Mouse (Mus musculus): ENCODE results near the gene Ext2. TPM values are rescaled to one million over a fixed set of nuclear protein-coding genes. Genes with fewer than 3 reads are reported as not detected.

Ext2 gene
- polyA plus RNA-seq, 1 experiment from 2014 or later: 114 TPM

GRCm38 (mm10) chr2:93749709-93750108 is 72.7 kb downstream of the Ext2 start:
- no peak overlapping the region for H3K4me3 ChIP-seq
- H3K27ac ChIP-seq: no peak overlapping the region
- peaks cover 7% of the 10 kb centered on the region for H3K4me1 ChIP-seq
- no peaks in the 10 kb centered on the region for H3K9me3 ChIP-seq
- 42% methylated on average over 4 of the region's 4 CpGs for WGBS
- H3K4me2 ChIP-seq: no peak overlapping the region
- no peaks in the 10 kb centered on the region for H3K36me3 ChIP-seq
- no peaks in the 10 kb centered on the region for H3K27me3 ChIP-seq
- H3K9ac ChIP-seq: no peak overlapping the region
- no peak for ATAC-seq (ENCODE audit: insufficient number of reproducible peaks, low FRiP score, low TSS enrichment, low read depth)

- Histone ChIP-seq H3K27ac (no peak overlapping the region), H3K4me3 (no peak overlapping the region)
- WGBS: 82% methylated on average over 5 of the region's 5 CpGs
These were observed 74.7 kb downstream of the Ext2 start for GRCm38 (mm10) chr2:93747538-93748126.

DNA sequence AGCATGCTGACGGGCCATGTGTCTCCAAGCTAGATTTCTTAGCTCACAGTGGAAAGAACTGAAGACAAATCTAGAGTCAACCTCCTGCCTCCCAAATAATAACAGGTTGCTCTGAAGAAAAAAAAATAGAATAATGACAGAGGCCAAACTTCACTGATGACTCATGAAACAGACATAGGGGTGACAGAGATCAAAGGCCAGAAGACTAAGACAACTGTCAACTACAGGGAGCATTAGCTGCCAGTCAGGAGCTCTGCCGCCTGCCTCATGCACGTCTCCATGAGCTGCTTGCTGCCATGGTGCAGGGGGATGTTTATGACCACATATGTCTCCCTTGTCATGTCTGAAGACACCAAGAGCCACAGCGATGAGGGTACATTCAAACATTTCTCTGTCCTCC is 75.7 kb downstream of the Ext2 start:
- no peak overlapping the region for H3K9ac ChIP-seq
- H3K36me3 ChIP-seq: no peaks in the 10 kb centered on the region
- H3K27me3 ChIP-seq: no peaks in the 10 kb centered on the region
- peaks cover 13% of the 10 kb centered on the region for H3K4me1 ChIP-seq
- 70% methylated on average over 4 of the region's 4 CpGs for WGBS
- H3K27ac ChIP-seq: no peak overlapping the region
- ATAC-seq (ENCODE audit: insufficient number of reproducible peaks, low FRiP score, low TSS enrichment, low read depth): no peak
- no peak overlapping the region for H3K4me2 ChIP-seq
- no peak overlapping the region for H3K4me3 ChIP-seq
- no peaks in the 10 kb centered on the region for H3K9me3 ChIP-seq

More at GRCm38 (mm10) chr2:93747538-93748126, 74.7 kb downstream of the Ext2 start:
- no peak for ATAC-seq (ENCODE audit: insufficient number of reproducible peaks, low FRiP score, low TSS enrichment, low read depth)
- Histone ChIP-seq H3K9ac (no peak overlapping the region), H3K36me3 (no peaks in the 10 kb centered on the region), H3K9me3 (no peaks in the 10 kb centered on the region), H3K4me2 (no peak overlapping the region), H3K4me1 (peaks cover 10% of the 10 kb centered on the region), H3K27me3 (no peaks in the 10 kb centered on the region)

DNA sequence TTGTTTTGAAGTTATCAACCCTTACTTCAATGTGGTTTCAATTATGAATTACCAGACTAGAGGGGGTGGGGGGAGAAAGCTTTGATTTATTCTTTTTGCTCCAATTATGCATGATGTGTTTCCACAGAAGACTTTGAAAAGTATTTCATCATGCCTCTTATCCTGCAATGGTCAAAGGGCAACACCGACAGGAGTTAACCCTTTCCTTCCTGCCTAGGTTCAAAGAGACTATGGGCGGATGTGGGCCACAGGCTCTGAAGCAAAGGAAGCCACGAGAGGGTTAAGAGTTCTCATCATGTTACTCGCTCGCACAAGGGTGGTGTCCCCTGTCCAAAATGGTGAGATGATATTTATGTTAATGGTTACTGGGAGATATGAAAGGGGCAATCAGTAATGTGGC is 76.2 kb downstream of the Ext2 start:
- H3K27ac ChIP-seq: no peak overlapping the region
- no peak overlapping the region for H3K4me2 ChIP-seq
- no peaks in the 10 kb centered on the region for H3K36me3 ChIP-seq
- no peak for ATAC-seq (ENCODE audit: insufficient number of reproducible peaks, low FRiP score, low TSS enrichment, low read depth)
- no peaks in the 10 kb centered on the region for H3K27me3 ChIP-seq
- H3K9ac ChIP-seq: no peak overlapping the region
- WGBS: 46% methylated on average over 5 of the region's 5 CpGs
- H3K4me3 ChIP-seq: no peak overlapping the region
- H3K9me3 ChIP-seq: no peaks in the 10 kb centered on the region
- peaks cover 14% of the 10 kb centered on the region for H3K4me1 ChIP-seq

DNA sequence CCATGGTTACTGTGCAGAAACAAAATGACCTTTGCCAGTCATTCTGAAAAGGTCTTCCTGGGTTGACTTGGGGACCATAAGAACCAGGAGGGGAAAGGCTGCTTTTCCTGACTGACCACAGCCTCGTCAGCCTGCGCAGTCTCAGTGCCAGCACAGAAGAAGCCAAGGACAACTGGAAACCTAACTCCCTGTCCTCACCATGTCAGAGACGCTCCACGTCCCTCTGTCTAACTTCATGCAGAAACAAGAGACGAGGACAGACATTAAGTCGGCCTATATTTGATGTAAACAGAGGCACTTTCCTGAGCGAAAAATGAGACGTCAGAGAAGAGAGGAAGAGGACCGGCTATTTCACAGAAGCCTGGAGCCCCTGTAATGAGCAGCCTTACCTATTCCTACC is 76.6 kb downstream of the Ext2 start:
- H3K9me3 ChIP-seq: no peaks in the 10 kb centered on the region
- no peaks in the 10 kb centered on the region for H3K36me3 ChIP-seq
- no peak overlapping the region for H3K4me2 ChIP-seq
- no peak overlapping the region for H3K4me3 ChIP-seq
- no peak overlapping the region for H3K27ac ChIP-seq
- H3K9ac ChIP-seq: no peak overlapping the region
- no peaks in the 10 kb centered on the region for H3K27me3 ChIP-seq
- peaks cover 14% of the 10 kb centered on the region for H3K4me1 ChIP-seq
- ATAC-seq (ENCODE audit: insufficient number of reproducible peaks, low FRiP score, low TSS enrichment, low read depth): no peak
- WGBS: 53% methylated on average over 9 of the region's 9 CpGs

DNA sequence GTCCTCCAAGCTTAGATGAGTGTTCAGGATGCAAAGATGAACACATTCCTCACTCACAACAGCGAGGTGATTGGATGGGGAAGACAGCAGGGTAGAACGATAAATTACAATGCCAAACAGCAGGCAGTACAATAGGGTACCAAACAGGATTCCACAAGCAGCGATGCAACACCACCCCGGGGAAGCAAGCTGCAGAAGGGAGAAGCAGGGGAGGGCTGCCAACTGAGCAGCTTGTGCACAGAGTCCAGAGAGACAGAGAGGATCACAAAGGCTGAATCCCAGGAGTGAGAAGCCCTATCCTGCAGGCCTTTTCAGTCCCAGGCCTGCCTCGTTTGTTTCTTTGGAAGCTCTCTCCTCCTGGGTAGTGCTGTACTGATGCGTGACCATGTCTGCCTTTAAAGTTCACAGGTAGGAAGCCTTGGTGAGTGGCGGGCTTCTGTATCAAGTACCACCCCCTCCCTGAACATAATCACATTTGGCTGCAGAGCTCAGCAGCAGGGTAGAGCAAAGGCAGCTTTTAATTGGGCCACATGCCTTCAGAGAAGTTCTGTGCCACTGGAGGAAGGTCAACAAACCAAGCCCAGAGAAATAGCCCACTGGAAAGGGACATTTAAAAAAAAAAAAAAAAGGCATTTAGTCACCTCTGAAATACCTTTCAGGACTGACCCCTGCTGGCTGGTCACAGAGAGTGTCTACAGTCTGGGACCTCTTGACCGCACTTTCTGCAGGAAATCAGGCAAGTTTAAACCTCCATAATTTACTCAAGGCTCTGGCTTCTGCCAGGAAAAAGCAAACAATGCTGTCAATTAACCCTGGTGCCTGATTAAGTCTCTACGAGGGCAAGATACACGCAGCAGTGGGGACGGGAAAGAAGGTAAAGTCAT is 77.8 kb downstream of the Ext2 start:
- H3K9me3 ChIP-seq: no peaks in the 10 kb centered on the region
- H3K4me1 ChIP-seq: peaks cover 12% of the 10 kb centered on the region
- H3K9ac ChIP-seq: no peak overlapping the region
- 43% methylated on average over 11 of the region's 11 CpGs for WGBS
- no peak overlapping the region for H3K4me2 ChIP-seq
- H3K27ac ChIP-seq: no peak overlapping the region
- no peaks in the 10 kb centered on the region for H3K27me3 ChIP-seq
- no peaks in the 10 kb centered on the region; the same call in 1 of the 2 replicates for H3K36me3 ChIP-seq
- ATAC-seq (ENCODE audit: insufficient number of reproducible peaks, low FRiP score, low TSS enrichment, low read depth): no peak
- no peak overlapping the region for H3K4me3 ChIP-seq

- H3K4me1 ChIP-seq: peaks cover 8% of the 10 kb centered on the region
- no peak for ATAC-seq (ENCODE audit: insufficient number of reproducible peaks, low FRiP score, low TSS enrichment, low read depth)
- H3K9ac ChIP-seq: no peak overlapping the region
- WGBS: 48% methylated on average over 7 of the region's 7 CpGs
- H3K4me3 ChIP-seq: no peak overlapping the region
- peaks cover 5% of the 10 kb centered on the region; the same call in 1 of the 2 replicates for H3K27me3 ChIP-seq
- no peak overlapping the region for H3K4me2 ChIP-seq
- no peaks in the 10 kb centered on the region for H3K9me3 ChIP-seq
- no peak overlapping the region for H3K27ac ChIP-seq
- peaks cover 7% of the 10 kb centered on the region; the same call in 1 of the 2 replicates for H3K36me3 ChIP-seq
These were observed 80.7 kb downstream of the Ext2 start for GRCm38 (mm10) chr2:93741700-93742099.

GRCm38 (mm10) chr2:93739044-93739569 is 83.3 kb downstream of the Ext2 start:
- no peak for ATAC-seq (ENCODE audit: insufficient number of reproducible peaks, low FRiP score, low TSS enrichment, low read depth)
- Histone ChIP-seq H3K9me3 (no peaks in the 10 kb centered on the region), H3K4me3 (no peak overlapping the region), H3K27me3 (peaks cover 5% of the 10 kb centered on the region; the same call in 1 of the 2 replicates), H3K36me3 (peaks cover 15% of the 10 kb centered on the region; the same call in 1 of the 2 replicates), H3K4me2 (no peak overlapping the region), H3K9ac (no peak overlapping the region), H3K27ac (no peak overlapping the region), H3K4me1 (peaks cover 3% of the 10 kb centered on the region)
- 49% methylated on average over 5 of the region's 5 CpGs for WGBS

GRCm38 (mm10) chr2:93737146-93737545 is 85.2 kb downstream of the Ext2 start:
- Histone ChIP-seq H3K27me3 (peaks cover 5% of the 10 kb centered on the region; the same call in 1 of the 2 replicates), H3K9me3 (no peaks in the 10 kb centered on the region), H3K9ac (no peak overlapping the region), H3K27ac (no peak overlapping the region), H3K4me3 (no peak overlapping the region), H3K36me3 (peaks cover 15% of the 10 kb centered on the region; the same call in 1 of the 2 replicates), H3K4me2 (no peak overlapping the region), H3K4me1 (peaks cover 14% of the 10 kb centered on the region; the same call in 1 of the 2 replicates)
- WGBS: 79% methylated on average over 8 of the region's 8 CpGs
- no peak for ATAC-seq (ENCODE audit: insufficient number of reproducible peaks, low FRiP score, low TSS enrichment, low read depth)

GRCm38 (mm10) chr2:93732658-93733057 is 89.7 kb downstream of the Ext2 start:
- Histone ChIP-seq H3K27ac (no peak overlapping the region), H3K4me1 (peaks cover 10% of the 10 kb centered on the region; the same call in 1 of the 2 replicates), H3K9me3 (no peaks in the 10 kb centered on the region), H3K9ac (no peak overlapping the region), H3K36me3 (peaks cover 26% of the 10 kb centered on the region), H3K4me3 (no peak overlapping the region), H3K4me2 (no peak overlapping the region), H3K27me3 (0 out of 2 replicates have a peak, but pooled peaks cover 3% of the 10 kb centered on the region)
- 24% methylated on average over 7 of the region's 7 CpGs for WGBS
- ATAC-seq (ENCODE audit: insufficient number of reproducible peaks, low FRiP score, low TSS enrichment, low read depth): no peak

GRCm38 (mm10) chr2:93729585-93729984 is 92.8 kb downstream of the Ext2 start:
- H3K9ac ChIP-seq: no peak overlapping the region
- H3K27ac ChIP-seq: no peak overlapping the region
- no peak for ATAC-seq (ENCODE audit: insufficient number of reproducible peaks, low FRiP score, low TSS enrichment, low read depth)
- H3K27me3 ChIP-seq: 0 out of 2 replicates have a peak, but pooled peaks cover 3% of the 10 kb centered on the region
- no peak overlapping the region for H3K4me2 ChIP-seq
- H3K4me3 ChIP-seq: no peak overlapping the region
- H3K9me3 ChIP-seq: no peaks in the 10 kb centered on the region
- WGBS: 62% methylated on average over 11 of the region's 11 CpGs
- peaks cover 28% of the 10 kb centered on the region for H3K36me3 ChIP-seq
- H3K4me1 ChIP-seq: peaks cover 10% of the 10 kb centered on the region; the same call in 1 of the 2 replicates
